Mouse (Mus musculus): Measurements from ENCODE around the gene Mtmr11.
"Not testable (repeated sequence)": the region's sequence is repeated elsewhere in the genome, so short reads cannot be mapped to it uniquely, and the experiment has no call there.

Mtmr11 gene

DNA sequence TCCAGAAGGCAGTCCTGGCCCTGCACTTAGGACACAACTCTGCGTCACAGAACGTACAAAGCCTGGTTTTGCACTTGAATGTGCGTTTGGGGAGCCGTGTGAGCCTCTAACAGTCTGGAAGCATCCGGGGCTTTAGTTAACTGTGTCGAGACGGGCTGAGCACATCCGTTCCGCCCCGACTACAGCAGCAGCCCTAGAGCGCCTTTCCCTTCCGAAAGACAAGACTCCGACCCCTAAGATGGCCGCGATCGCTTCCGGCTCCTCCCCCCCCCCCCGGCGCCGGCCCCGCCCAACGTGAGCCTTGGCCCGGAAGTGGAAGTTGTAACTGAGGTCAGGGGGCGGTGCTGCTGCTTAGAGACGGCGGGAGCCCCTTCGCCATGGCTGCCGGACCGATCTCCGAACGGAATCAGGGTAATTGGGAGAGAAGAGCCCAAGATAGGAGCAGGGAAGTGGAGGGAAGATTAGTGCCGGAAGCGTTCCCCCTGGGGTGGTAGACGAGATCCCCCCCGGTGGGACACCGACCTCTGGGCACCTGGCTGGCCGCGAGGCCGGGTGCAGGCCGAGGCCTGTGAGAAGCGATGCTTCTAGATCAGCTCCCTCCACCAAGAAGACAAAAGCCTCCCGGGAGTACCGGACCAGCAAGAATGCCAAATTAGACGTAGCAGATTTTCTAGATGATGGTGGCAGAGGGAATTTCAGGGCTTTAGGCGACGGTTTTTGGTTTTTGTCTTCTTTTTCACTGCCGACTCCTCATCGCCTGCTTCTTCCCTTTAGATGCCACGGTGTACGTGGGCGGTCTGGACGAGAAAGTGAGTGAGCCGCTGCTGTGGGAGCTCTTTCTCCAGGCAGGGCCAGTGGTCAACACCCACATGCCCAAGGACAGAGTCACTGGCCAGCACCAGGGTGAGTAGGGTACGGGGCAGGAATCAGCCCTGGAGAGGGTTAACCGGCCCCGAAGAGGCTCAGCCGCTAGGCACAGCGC is 10.7 kb downstream of the Mtmr11 start, which contains the start of gene Sf3b4:
TSS of gene Sf3b4 (plus strand) at position 136 of the 982 bp plus-strand sequence.
- DNase-seq (ENCODE audit: low spot score): peak; percentile 92

DNA sequence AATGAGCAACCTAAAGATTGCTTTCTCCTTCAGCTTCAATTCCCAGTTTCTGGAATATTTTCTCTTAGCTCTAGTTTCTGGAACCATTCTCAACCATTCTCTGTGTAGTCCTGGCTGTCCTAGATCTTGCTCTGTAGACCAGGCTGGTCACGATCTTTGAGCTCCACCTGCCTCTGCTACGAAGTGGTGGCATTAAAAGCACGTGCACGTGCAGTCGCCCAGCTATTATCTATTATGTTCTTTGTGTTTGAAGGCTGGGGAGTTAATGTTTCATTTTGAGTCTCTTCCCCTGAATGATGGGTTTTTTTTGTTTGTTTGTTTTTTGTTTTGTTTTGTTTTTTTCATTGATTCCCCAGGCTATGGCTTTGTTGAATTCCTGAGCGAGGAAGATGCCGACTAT is 11.4 kb downstream of the Mtmr11 start:
- DNase-seq (ENCODE audit: low spot score): no peak

DNA sequence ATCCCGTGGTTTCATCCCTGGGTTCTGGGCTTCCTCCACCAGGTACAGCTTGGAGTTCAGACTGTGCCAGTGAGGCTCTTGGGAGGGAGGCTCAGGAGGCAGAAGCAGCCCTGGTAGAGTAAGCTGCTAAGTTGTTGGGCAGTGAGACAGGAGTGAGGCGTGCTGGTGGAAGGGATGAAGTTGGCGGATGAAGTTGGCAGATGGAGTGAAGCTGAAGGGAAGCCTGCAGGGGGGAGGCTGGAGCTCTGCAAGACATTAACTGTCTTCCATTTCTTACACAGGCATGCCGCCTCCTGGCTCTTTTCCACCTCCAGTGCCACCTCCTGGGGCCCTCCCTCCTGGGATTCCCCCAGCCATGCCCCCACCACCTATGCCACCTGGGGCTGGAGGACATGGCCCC is 12.2 kb downstream of the Mtmr11 start:
- not testable (repeated sequence) for DNase-seq (ENCODE audit: low spot score)

DNA sequence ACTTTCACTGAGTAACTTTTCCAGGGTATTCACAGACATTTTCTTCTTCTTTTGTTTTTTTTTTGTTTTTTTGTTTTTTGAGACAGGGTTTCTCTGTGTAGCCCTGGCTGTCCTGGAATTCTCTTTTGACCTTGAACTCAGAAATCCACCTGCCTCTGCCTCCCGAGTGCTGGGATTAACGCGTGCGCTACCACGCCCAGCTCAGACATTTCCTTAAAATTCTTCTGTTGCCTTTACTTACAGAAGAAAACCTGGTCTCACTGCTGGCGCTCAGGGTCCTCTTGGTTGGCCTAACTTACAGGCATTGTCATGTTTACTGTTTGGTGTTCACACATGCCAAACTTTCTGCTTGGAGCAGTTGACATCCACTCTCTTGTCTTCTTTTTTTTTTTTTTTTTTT is 13.4 kb downstream of the Mtmr11 start:
- DNase-seq (ENCODE audit: low spot score): no peak

DNA sequence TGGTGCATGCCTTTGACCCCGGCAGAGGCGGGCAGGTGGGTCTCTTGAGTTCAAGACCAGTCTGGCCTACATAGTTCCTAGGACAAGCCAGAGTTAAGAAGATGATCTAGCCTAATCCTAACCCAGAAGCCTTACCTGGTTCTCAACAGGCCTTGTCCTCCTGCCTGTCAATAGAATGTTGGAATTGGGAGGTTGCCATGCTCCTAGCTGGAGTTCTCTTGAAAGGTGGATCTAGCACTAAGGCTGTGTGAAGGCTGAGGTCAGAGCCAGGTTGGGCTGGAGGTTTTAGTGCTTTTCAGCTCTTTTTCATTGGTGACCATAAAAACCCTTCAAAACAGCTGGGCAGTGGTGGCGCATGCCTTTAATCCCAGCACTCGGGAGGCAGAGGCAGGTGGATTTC is 16.6 kb downstream of the Mtmr11 start:
- DNase-seq (ENCODE audit: low spot score): no peak

DNA sequence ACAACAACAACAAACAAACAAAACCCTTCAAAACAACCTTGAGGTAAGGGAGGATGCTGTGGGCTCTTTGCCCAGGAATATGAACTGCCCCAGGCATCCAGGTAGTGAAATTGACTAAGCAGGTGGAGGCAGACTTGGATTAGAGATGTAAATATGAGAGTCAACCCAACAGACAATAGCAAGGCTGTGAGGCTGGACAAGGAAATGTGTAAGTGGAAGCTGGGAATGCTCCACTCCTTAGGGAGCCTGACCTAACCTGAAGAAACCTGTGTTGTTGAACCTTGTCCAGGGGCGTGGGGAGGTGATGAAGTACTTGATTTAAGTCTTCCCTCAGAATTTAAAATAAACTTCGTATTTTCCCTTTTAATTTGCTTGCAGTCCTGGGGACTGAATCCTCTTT is 17.1 kb downstream of the Mtmr11 start:
- DNase-seq (ENCODE audit: low spot score): no peak

DNA sequence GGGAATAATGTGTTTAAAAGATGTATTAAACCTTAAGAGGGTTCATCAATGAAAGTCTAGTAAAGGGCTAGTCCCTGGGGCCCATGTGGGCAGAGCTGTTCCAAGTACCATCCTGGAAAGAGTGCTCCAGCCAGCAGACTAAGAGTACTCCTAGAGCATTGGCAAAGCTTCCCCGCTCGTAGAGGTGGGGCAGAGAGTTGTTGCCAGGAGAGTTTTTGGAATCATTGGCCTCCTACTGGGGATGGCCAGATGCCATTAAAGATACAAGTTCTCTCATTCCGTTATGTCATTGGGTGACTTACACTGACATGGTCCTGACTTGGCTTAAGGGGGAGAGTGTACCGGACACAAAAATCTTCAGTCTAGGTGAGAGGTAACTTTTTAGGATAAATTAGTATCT is 17.7 kb downstream of the Mtmr11 start:
- no peak for DNase-seq (ENCODE audit: low spot score)

DNA sequence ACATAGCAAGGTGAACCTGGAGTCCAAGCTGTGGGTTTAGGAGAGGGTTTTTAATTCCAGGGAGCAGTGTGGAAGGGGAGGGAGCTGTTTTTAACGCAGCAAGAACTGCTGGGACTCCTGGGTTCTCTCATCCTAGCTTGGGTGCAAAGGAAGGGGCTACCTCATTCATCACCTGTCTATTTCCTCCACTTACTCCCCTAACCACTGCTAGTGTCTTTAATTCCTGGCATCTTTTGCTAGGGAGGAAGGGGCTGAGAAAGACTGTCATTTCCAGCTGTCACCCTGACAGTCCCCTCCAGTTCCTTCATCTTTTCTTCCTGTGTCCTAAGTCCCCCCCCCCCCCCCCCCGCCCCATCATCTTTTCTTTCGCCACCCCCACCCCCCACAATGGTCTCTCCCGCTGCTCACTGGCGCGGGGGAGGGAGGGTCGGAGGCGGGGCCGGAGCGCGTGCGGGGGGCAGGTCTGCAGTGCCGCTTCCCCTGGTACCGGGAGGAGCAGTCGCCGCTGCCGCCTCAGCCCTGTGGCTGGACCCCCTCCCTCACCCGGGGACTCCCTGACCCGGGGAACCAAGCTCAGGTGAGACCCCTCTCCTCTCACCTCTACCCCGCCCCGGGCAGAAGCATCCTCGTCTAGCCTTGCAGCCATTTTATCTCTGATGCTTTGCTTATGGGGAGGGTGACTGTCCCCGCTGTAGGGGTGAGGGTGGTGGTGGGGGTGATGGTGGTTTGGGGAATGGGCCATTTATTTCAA is 19.1 kb downstream of the Mtmr11 start, which contains the start of gene Sv2a:
TSS of gene Sv2a (plus strand) at position 425 of the 751 bp plus-strand sequence.
- DNase-seq (ENCODE audit: low spot score): peak; percentile 54

DNA sequence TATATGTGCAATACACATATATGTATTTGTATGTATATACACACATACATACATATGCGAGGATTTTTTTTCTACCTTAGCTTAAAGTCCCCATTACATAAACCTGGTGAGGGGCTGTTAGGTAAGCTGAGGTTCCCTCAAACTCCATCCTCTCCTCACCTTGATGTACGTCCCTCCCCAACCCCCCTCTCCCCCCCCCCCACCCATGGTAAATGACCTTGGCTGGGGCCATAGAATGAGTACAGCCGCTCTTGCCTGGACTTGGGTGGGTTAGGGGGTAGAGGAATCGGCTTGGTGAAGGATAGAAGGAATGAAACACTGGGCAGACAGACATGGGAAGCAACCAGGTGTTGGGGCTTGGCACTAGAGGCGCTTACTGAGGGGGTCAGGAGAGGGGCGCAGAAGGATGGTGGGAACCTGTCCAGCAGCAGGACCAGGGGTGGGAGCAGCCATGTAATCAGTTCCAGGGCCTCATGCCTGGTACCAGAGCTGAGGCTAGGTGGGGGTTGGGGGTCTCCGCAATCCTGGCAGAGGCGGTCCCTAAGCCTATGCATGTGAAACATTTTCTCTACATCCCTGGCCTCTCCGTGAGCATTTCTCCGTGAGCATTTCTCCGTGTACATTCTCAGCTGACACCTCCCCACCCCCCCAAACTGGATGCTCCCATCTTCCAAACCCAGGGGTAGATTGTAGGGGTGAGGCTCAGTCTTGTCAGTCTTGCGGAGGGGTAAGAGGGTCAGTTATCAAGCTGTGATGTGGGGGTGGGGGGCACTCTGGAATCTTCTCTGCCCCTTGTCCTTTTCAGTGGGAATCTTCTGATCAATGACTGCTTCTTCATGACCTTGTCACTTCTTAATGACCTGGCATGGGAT is 19.9 kb downstream of the Mtmr11 start:
- no peak for DNase-seq (ENCODE audit: low spot score)

DNA sequence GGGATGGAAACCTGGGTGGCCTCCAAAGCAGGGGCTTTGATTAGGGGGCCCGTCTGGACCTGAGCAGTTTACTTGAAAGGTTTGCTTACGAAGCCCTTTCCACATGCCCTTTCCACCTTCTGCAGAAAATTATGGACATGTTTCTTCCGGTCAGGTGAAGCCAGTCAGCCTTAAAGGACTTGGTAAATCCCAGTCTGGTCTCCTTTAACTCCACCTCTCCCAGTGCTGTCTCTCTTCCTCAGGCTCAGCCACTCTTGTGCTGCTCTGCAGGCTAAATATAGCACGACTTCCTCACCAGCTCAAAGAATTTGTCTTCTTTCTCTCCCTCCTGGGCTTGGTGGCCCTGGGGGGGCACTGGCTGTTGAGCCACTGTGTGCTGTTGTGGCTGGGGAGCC is 20.6 kb downstream of the Mtmr11 start:
- no peak for DNase-seq (ENCODE audit: low spot score)

DNA sequence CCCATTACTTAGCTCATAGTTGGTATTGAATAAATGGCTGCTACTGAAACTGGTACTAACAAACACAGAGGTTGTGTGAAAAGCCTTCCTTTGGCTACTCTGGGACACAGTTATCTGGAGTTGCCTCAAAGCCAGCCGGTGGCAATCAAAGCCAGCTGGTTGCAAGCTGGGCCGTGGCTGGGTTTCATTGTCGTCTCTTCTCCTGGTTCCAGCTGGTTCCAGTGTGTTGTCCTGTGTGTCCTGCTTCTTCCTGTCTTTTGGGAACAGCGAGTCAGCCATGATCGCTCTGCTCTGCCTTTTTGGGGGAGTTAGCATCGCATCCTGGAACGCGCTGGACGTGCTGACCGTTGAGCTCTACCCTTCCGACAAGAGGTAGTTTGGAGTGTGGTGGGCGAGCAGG is 31.2 kb downstream of the Mtmr11 start:
- no peak for DNase-seq (ENCODE audit: low spot score)

DNA sequence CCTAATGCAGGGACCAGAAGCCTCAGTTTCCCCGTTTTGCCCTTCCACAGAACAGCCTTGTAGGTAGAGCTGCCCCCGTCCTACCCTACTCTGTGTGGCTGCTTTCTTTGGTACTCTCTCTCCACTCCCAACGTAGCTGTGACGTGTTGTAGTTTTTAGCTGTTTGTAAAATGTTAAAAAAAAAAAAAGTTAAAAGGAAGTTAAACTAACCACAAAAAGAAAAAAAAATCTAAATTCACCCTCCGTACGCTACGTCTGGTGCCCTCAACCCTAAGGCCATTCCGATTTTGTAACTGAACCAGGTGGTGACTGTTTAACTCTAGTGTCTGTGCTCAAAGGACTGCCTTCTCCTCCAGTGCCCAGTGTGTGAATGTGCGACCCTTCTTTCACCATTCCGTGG is 33.2 kb downstream of the Mtmr11 start:
- DNase-seq (ENCODE audit: low spot score): peak; percentile 48

DNA sequence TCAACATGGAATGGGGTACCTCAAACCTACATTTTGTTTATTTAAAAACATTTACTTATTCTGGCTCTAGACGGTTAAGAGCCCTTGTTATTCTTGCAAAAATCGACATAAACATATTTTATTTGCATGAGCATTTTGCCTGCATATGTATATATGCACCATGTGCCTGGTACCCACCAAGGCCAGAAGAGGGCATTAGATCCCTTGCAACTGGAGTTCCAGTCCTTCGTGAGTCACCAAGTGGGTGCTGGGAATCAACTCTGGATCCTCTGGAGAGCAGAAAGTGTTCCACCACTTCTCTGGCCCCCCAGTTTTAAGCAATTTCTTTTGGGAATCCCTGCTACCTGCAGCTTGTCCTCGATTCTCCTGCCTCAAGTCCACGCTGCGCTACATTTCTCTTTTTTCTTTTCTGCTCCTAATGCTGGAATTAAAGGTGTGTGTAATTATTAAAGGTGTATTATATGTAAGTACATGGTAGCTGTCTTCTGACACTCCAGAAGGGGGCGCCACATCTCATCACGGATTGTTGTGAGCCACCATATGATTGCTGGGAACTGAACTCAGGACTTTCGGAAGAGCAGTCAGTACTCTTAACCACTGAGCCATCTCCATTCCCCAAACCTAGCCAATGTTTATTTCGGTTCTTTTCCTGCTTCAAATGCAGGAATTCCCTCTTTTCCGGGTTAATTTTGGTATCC is 34.0 kb downstream of the Mtmr11 start:
- no peak for DNase-seq (ENCODE audit: low spot score)

DNA sequence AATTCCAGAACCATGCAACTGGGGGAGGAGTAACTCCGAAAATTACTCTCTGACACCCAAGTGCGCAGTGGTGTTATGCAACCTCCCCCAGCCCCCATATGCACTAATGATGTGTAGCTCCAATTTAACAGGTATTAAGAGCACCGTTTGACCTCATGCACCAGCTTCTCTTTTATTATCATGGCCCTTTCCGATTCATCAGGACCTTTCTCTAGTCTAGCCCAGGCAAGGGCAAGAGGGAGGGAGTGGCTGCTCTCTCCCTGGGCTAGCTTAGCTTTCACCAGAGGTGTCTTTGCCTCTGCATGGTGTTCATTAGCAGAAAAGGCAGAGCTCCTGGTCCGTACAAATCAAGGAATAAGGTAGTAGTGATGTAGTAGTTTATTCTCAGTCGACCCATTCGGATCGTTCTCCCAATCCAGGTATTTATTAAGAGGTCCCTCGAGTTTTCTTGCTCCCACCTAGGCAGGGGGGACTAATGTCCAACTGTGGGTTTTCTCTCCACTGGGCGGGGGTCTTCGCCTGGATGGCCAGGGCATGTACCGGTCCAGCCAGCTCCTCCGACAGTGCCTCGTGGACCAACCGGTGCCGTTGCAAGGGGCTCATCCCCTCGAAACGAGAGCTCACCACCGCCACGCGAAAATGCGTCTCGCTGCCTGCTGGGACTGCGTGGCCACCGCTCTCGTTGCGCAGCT is 34.8 kb downstream of the Mtmr11 start:
- DNase-seq (ENCODE audit: low spot score): no peak

DNA sequence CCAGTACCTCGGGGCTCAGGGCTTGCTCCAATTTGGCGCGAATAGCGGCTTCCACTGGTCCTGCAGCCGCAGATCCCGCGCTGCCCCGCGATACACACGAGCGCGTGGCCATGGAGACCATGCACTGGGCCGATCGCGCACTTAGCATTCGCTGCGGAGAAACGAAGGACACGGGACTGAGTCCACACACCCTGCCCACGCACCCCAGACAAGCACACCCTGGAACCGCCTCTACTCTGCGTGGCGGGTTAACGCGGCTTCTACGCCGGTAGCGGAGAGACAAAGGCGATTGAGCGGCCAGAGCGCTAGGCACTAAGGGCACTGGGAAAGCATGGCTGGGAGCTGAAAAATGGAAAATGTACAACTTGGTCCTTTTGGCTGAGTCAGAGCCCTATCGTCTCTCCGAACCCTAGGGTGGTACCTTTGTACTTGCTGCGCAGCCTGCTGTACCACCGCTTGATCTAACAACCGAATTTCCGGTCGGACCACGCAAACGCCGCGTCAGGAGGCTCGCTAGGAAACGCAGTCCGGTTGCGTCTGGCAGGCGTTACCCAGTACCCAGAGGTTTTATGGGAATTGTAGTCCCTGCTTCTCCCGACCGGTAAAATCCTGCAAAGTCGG is 35.4 kb downstream of the Mtmr11 start:
- peak; percentile 92 for DNase-seq (ENCODE audit: low spot score)

DNA sequence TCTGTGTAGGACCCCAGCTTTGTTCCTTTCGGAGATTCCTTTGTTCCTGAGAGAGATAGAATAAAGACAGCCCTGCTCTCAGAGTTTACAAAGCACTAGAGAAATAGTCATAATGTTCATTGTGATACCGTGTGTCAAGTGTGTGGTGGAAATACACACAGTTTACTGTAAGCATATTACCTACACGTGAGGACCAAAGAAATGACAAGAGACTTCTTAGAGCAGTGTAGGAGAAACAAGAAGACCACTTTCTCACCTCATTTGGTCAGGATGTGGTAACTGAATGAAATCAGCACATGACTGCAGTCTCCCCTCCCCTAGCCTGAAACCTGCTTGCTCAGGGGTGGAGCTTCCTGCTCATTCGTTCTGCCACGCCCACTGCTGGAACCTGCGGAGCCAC is 36.4 kb downstream of the Mtmr11 start:
- DNase-seq (ENCODE audit: low spot score): peak; percentile 85

DNA sequence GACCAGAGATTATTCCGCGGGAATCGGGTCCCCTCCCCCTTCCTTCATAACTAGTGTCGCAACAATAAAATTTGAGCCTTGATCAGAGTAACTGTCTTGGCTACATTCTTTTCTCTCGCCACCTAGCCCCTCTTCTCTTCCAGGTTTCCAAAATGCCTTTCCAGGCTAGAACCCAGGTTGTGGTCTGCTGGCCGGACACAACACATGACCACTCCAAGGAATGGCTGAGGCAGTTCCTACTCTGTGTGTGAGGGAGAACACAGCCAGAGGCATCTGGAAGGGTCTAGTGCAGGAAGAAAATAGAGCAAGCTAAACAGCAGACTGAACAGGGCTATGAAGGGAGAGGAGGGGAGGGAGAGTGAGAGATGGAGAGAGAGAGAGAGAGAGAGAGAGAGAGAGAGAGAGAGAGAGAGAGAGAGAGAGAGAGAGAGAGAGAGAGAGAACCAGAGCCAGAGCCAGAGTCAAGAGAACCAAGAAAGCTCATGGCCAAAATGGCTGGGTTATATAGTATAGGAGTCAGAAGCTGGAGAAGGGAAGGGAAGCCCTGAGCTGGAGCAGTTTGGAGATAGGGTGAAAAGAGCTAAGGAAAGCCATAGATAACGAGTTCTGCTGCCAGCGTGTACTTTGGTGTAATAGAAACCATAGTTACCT is 36.9 kb downstream of the Mtmr11 start:
- not testable (repeated sequence) for DNase-seq (ENCODE audit: low spot score)

DNA sequence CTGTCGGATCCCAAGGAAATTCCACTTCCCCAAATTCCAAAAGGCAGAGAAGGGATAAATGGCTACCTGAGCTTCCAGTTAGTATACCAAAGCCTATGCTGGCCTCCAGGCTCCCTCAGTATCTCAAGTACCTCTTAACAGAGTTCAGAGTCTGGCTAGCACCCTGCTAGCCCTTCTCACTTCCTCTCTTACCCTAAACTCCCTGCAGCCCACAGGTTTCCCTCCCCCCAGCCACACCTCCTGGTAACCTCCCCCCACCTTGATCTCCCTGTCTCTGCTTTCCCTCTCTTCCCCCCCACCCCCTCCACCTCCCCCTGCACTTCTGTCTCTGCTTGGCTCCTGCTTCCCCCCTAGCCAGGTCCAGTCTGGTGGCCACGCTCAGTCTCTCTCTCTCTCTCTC is 37.9 kb downstream of the Mtmr11 start:
- no peak for DNase-seq (ENCODE audit: low spot score)

DNA sequence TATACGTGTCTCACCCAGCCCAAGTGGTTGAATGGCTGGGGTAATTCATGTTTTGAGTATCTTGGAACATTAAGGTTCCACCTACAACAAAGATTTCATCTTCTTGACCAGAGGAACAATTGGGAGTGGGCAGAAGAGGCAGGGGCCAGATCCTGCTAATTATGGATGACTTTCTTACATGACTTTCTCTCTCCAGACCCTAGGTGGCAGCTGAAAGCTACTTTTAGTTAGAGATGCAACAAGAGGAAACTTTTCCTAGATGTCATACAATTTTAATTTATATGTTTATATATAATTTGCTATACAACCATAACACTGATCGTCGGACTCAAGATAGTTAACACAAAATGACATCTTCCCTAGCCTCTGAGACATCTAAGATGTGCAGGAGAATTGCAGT is 46.0 kb downstream of the Mtmr11 start:
- no peak for DNase-seq (ENCODE audit: low spot score)

DNA sequence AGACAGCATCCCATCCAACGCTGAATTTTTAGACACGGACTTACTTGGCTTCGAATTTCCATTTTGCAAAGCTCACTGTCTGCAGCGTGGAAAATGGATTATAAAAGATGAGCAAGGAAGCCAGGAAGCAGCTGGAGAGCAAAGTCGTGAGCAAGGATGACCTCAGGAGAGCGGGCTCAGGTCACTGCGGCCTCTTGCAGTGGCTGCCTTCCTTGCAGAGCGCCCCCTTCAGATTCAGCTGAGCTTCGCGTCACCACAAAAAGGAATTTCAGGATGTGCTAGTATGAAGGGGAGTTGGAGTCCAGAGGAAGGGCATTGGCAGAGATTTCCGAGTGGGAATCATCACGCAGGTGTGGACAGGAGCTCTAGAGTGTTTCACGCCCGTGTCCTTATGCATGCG is 47.4 kb downstream of the Mtmr11 start:
- no peak for DNase-seq (ENCODE audit: low spot score)

Measured in T-cell, adult 2 months (primary cell).